Mouse (Mus musculus) hindbrain, embryonic 10.5 days (tissue): ENCODE data around the gene Rilpl1. TPM values are rescaled to one million over a fixed set of nuclear protein-coding genes. Genes with fewer than 3 reads are reported as not detected.

Experiments used
- polyA plus RNA-seq: library from polyadenylated mRNA; unstranded; fragments of >200 nt; fragmentation: Nextera tagmentation; extraction: Ambion mirVana; gene quantifications from 2 replicates; pipeline ENCODE4 v1.2.1, GENCODE M21; 2016

Rilpl1 gene
- polyA plus RNA-seq, 1 experiment from 2014 or later = 19.6 TPM

Other genes starting within 250 kb of the Rilpl1 start
- 17.3 and 19.3 TPM in 2 replicates for gene Mphosph9, start 203.4 kb downstream of the Rilpl1 start, polyA plus RNA-seq
- gene 2810006K23Rik, start 203.3 kb downstream of the Rilpl1 start, polyA plus RNA-seq = 26.9 and 27.7 TPM in 2 replicates
- gene Cdk2ap1, start 168.3 kb downstream of the Rilpl1 start, polyA plus RNA-seq = 71.2 and 95.2 TPM in 2 replicates
- gene Sbno1, start 105.4 kb downstream of the Rilpl1 start, polyA plus RNA-seq = 84.6 and 86.6 TPM in 2 replicates
- gene Kmt5a, start 91.5 kb downstream of the Rilpl1 start, polyA plus RNA-seq = 34.3 and 43.7 TPM in 2 replicates
- gene Rilpl2, start 53.0 kb downstream of the Rilpl1 start, polyA plus RNA-seq = 21.5 and 23.1 TPM in 2 replicates
- 29.7 and 35.4 TPM in 2 replicates for gene Snrnp35, start 48.3 kb downstream of the Rilpl1 start, polyA plus RNA-seq
- gene Tmed2, start 9.3 kb upstream of the Rilpl1 start, polyA plus RNA-seq = 396 and 457 TPM in 2 replicates
- 19.2 and 19.6 TPM in 2 replicates for gene Ddx55, start 21.5 kb upstream of the Rilpl1 start, polyA plus RNA-seq
- 81.6 and 84.9 TPM in 2 replicates for gene Eif2b1, start 47.7 kb upstream of the Rilpl1 start, polyA plus RNA-seq
- gene Gtf2h3, start 47.7 kb upstream of the Rilpl1 start, polyA plus RNA-seq = 81.4 and 98.7 TPM in 2 replicates
- gene Atp6v0a2, start 97.2 kb upstream of the Rilpl1 start, polyA plus RNA-seq = 46.7 and 50.6 TPM in 2 replicates
- gene Dnah10, start 193.7 kb upstream of the Rilpl1 start, polyA plus RNA-seq = 0.24 and 0.31 TPM in 2 replicates